Comparison of ENCODE assay signal across 33 mouse cellular contexts in genomic region chr16:92426708-92427107, GRCm38 (mm10). TPM values are rescaled to one million over a fixed set of nuclear protein-coding genes. Genes with fewer than 3 reads are reported as not detected.
DNase-seq lines count a peak whose midpoint lies in the region; ATAC-seq and TF ChIP-seq lines count a peak whose summit lies in the region.
"Had no signal": no experiment of that assay in that cellular context is flagged by ENCODE, and none has a peak within 500 bp of the region (broad histone marks: within the 10 kb centered on the region; RNA-seq: fewer than 3 reads in every experiment).

No protein-coding gene starts in this region.

- H3K27ac ChIP-seq in heart, embryonic 14.5 days (replicated peaks in 1 of 2; ENCODE audit: control insufficient read depth in 1 of 2, insufficient read depth in 1 of 2, low read depth in 2 of 2, low read length in 2 of 2): peak overlapping the region; percentile 99
- H3K27ac ChIP-seq in heart, adult 2 months: no peak overlapping the region; the same call in 1 of the 2 replicates
- H3K27ac ChIP-seq in midbrain, embryonic 10.5 days (replicated peaks): peak overlapping the region; percentile 39; the same call in 1 of the 2 replicates
- H3K27ac ChIP-seq in midbrain, embryonic 11.5 days (ENCODE audit: low read depth, low read length): no peak overlapping the region
- H3K27ac ChIP-seq: embryonic facial prominence, embryonic 12.5 days; intestine, embryonic 15.5 days; kidney, postnatal 0 days; liver, embryonic 12.5 days; macrophage; neural tube, embryonic 12.5 days; stomach, postnatal 0 days had no signal

- TF ChIP-seq EP300 in heart, adult 2 months (IDR thresholded peaks at IDR 0.05; ENCODE audit: insufficient read depth, low read depth, low read length): no peak

- peak overlapping the region; percentile 67 for H3K9ac ChIP-seq in heart, embryonic 14.5 days (ENCODE audit: low read length)
- no peak overlapping the region for H3K9ac ChIP-seq in heart, adult 2 months (ENCODE audit: low read depth, low read length)
- H3K9ac ChIP-seq in midbrain, embryonic 11.5 days (ENCODE audit: low read length): no peak overlapping the region
- H3K9ac ChIP-seq: embryonic facial prominence, embryonic 12.5 days; intestine, embryonic 15.5 days; liver, embryonic 12.5 days; liver, postnatal 0 days; neural tube, embryonic 12.5 days had no signal

- no peak for TF ChIP-seq POLR2A in heart, adult 2 months (IDR thresholded peaks at IDR 0.05; ENCODE audit: insufficient read depth, low read depth, low read length)

- no peaks in the 10 kb centered on the region for H3K9me3 ChIP-seq in heart, embryonic 14.5 days (ENCODE audit: control insufficient read depth, low read length)
- H3K9me3 ChIP-seq in midbrain, embryonic 10.5 days (replicated peaks): no peaks in the 10 kb centered on the region
- H3K9me3 ChIP-seq in midbrain, embryonic 11.5 days (ENCODE audit: control insufficient read depth, low read length): no peaks in the 10 kb centered on the region
- H3K9me3 ChIP-seq: embryonic facial prominence, embryonic 12.5 days; hindbrain, embryonic 10.5 days; intestine, embryonic 15.5 days; liver, embryonic 12.5 days; neural tube, embryonic 12.5 days had no signal

- 0 out of 2 replicates have a peak, but pooled peaks cover 2% of the 10 kb centered on the region for H3K79me2 ChIP-seq in heart, adult 2 months (replicated peaks; ENCODE audit: control insufficient read depth, insufficient read depth, low read length)

- no peak overlapping the region for H3K4me2 ChIP-seq in heart, embryonic 14.5 days (ENCODE audit: low read length)
- no peak overlapping the region for H3K4me2 ChIP-seq in midbrain, embryonic 11.5 days
- H3K4me2 ChIP-seq: embryonic facial prominence, embryonic 12.5 days; intestine, embryonic 15.5 days; liver, embryonic 12.5 days; neural tube, embryonic 12.5 days had no signal

- no peaks in the 10 kb centered on the region for H3K27me3 ChIP-seq in heart, embryonic 14.5 days (ENCODE audit: control insufficient read depth, insufficient read depth, low read length)
- no peaks in the 10 kb centered on the region for H3K27me3 ChIP-seq in heart, adult 2 months (ENCODE audit: control insufficient read depth, insufficient read depth, low read length)
- no peaks in the 10 kb centered on the region for H3K27me3 ChIP-seq in midbrain, embryonic 10.5 days (ENCODE audit: low read depth, poor library complexity, severe bottlenecking)
- H3K27me3 ChIP-seq in midbrain, embryonic 11.5 days (ENCODE audit: control insufficient read depth, insufficient read depth, low read length): no peaks in the 10 kb centered on the region
- H3K27me3 ChIP-seq: embryonic facial prominence, embryonic 12.5 days; intestine, embryonic 15.5 days; liver, embryonic 12.5 days; neural tube, embryonic 12.5 days had no signal

- intact Hi-C loops in heart, adult 2 months (cut with DNase I): no loop called here

- no peak for DNase-seq in frontal cortex, postnatal 10 days (ENCODE audit: low spot score in 2 of 2)
- no peak for DNase-seq in heart, adult 2 months
- no peak for DNase-seq in midbrain, embryonic 10.5 days (ENCODE audit: low spot score)
- no peak for DNase-seq in midbrain, embryonic 11.5 days (ENCODE audit: low spot score, missing footprints)
- peak; percentile 41 for DNase-seq in brain, adult 2 months (ENCODE audit: low read depth, low spot score)
- DNase-seq in MN1 (ENCODE audit: low spot score): no peak
- DNase-seq: adrenal gland, postnatal 10 days; cerebellum, adult 11-12 months; cerebellum, adult 9-11 months; embryo, embryonic 11 days; gastrocnemius, postnatal 10 days; kidney, adult 2 months; layer of hippocampus, postnatal 36 days; left cerebral cortex, postnatal 4 days; liver, postnatal 0 days; right cerebral cortex, postnatal 4 days; thymus, adult 18-20 months; thymus, postnatal 36 days had no signal

- ATAC-seq in frontal cortex, adult (ENCODE audit: low TSS enrichment): peak; percentile 66
- no peak for ATAC-seq in heart, embryonic 14.5 days (ENCODE audit: insufficient number of reproducible peaks, insufficient read depth, low FRiP score, low read depth)
- no peak for ATAC-seq in midbrain, embryonic 11.5 days (ENCODE audit: low FRiP score)
- ATAC-seq: forebrain, embryonic 16.5 days; hindbrain, embryonic 16.5 days; liver, embryonic 12.5 days had no signal

- H3K4me1 ChIP-seq in heart, embryonic 14.5 days (ENCODE audit: control insufficient read depth in 2 of 2, insufficient read depth in 2 of 2, low read length in 2 of 2): peaks cover 59 to 84% of the 10 kb centered on the region in 2 experiments
- peaks cover 26% of the 10 kb centered on the region for H3K4me1 ChIP-seq in heart, adult 2 months (ENCODE audit: control insufficient read depth, insufficient read depth, low read length)
- peaks cover 39% of the 10 kb centered on the region for H3K4me1 ChIP-seq in midbrain, embryonic 10.5 days
- peaks cover 8% of the 10 kb centered on the region for H3K4me1 ChIP-seq in midbrain, embryonic 11.5 days (ENCODE audit: control insufficient read depth, insufficient read depth, low read length)

- no peak for TF ChIP-seq CTCF in heart, adult 2 months (IDR thresholded peaks at IDR 0.05)

- no peaks in the 10 kb centered on the region for H3K36me3 ChIP-seq in heart, embryonic 14.5 days (ENCODE audit: control insufficient read depth, insufficient read depth, low read length)
- peaks cover 2% of the 10 kb centered on the region; the same call in 1 of the 2 replicates for H3K36me3 ChIP-seq in heart, adult 2 months (ENCODE audit: control insufficient read depth, insufficient read depth, low read length)
- peaks cover 11% of the 10 kb centered on the region for H3K36me3 ChIP-seq in midbrain, embryonic 10.5 days
- no peaks in the 10 kb centered on the region for H3K36me3 ChIP-seq in midbrain, embryonic 11.5 days (ENCODE audit: control insufficient read depth, insufficient read depth, low read length)
- H3K36me3 ChIP-seq: intestine, embryonic 15.5 days; neural tube, embryonic 12.5 days had no signal

- H3K4me3 ChIP-seq in heart, embryonic 14.5 days (ENCODE audit: control insufficient read depth in 1 of 2, insufficient read depth in 1 of 2, low read depth in 1 of 2, low read length in 2 of 2): no peak overlapping the region
- H3K4me3 ChIP-seq in heart, adult 2 months: no peak overlapping the region
- no peak overlapping the region for H3K4me3 ChIP-seq in midbrain, embryonic 10.5 days
- H3K4me3 ChIP-seq in midbrain, embryonic 11.5 days (ENCODE audit: low read depth, low read length): no peak overlapping the region
- H3K4me3 ChIP-seq: embryonic facial prominence, embryonic 12.5 days; hindbrain, embryonic 10.5 days; intestine, embryonic 15.5 days; liver, embryonic 12.5 days; myocyte; neural tube, embryonic 12.5 days had no signal

- 13% methylated on average over 6 of the region's 6 CpGs for WGBS in heart, embryonic 14.5 days
- WGBS in heart, adult 2 months: 67% methylated on average over 6 of the region's 6 CpGs
- WGBS in midbrain, embryonic 10.5 days: 38% methylated on average over 6 of the region's 6 CpGs
- WGBS in midbrain, embryonic 11.5 days: 37% methylated on average over 6 of the region's 6 CpGs

RNA-seq across cellular contexts. Expression of gene Rcan1, which starts 44.0 kb away (rescaled TPM):
- 105 TPM in 2 replicates for polyA plus RNA-seq in heart, embryonic 14.5 days (2014; fragmentation: Nextera tagmentation; extraction: Ambion mirVana)
- 100 to 1,000 TPM in 1 of 2 experiments, 10 to 100 TPM in 1; 63.0 to 112 TPM for total RNA-seq in heart, adult 2 months (2021)
- polyA plus RNA-seq in heart, adult 2 months (2012; rRNA removed): 40.7 and 61.8 TPM in 2 replicates
- 38.8 and 40.6 TPM in 2 replicates for polyA plus RNA-seq in midbrain, embryonic 10.5 days (2016; fragmentation: Nextera tagmentation; extraction: Ambion mirVana)
- polyA plus RNA-seq in midbrain, embryonic 11.5 days (2014; fragmentation: Nextera tagmentation; extraction: Ambion mirVana): 38.6 and 40.7 TPM in 2 replicates

RNA-seq across cellular contexts. Expression of gene Clic6, which starts 58.8 kb away (rescaled TPM):
- polyA plus RNA-seq in heart, embryonic 14.5 days (2014; fragmentation: Nextera tagmentation; extraction: Ambion mirVana): 0.72 and 0.89 TPM in 2 replicates
- under 1 TPM; 0.07 to 0.18 TPM for total RNA-seq in heart, adult 2 months (2021)
- 0.09 and 0.92 TPM in 2 replicates for polyA plus RNA-seq in heart, adult 2 months (2012; rRNA removed)
- polyA plus RNA-seq in midbrain, embryonic 10.5 days (2016; fragmentation: Nextera tagmentation; extraction: Ambion mirVana): 1.5 and 2.1 TPM in 2 replicates
- polyA plus RNA-seq in midbrain, embryonic 11.5 days (2014; fragmentation: Nextera tagmentation; extraction: Ambion mirVana): 0.47 and 0.72 TPM in 2 replicates
- total RNA-seq: megakaryocyte-erythroid progenitor cell, adult 5-6 weeks; MEL had no signal
- polyA plus RNA-seq: macrophage, myocyte had no signal

Comparison
In these comparisons a context has a peak if more than half of its experiments do, and no peak if none do; other contexts are left out.
1. H3K27ac ChIP-seq: peak in heart, embryonic 14.5 days (2 of 2) and midbrain, embryonic 10.5 days (single experiment); none in heart, adult 2 months (single experiment) and midbrain, embryonic 11.5 days (single experiment).